Mouse (Mus musculus) spleen, adult 2 months (tissue): Measurements from ENCODE around the gene Sfmbt2. TPM values are rescaled to one million over a fixed set of nuclear protein-coding genes. Genes with fewer than 3 reads are reported as not detected.
A peak's percentile ranks its signal among the peaks of the same experiment; 100 is the strongest.
"Not testable (repeated sequence)": the region's sequence is repeated elsewhere in the genome, so short reads cannot be mapped to it uniquely, and the experiment has no call there.

ENCODE experiments used
- DNase-seq, 2 experiments: peaks; one replicate each; pipeline versions ENCODE4 v3.0.0 to v3.0.0-alpha.2; 2012 to 2021; ENCODE audit warnings: low spot score in 2 of 2, low read depth in 1 of 2
- H3K27ac ChIP-seq: fragments of 200-500 bp; 2 replicates; pipeline ENCODE4 v1.5.1; 2012; ENCODE audit warnings: low read length, inconsistent platforms; ENCODE audit not compliant: insufficient read depth
- H3K27me3 ChIP-seq: fragments of 200-500 bp; 2 replicates; pipeline ENCODE4 v1.6.1; 2012; ENCODE audit warnings: mild to moderate bottlenecking, moderate library complexity, low read length, inconsistent platforms; ENCODE audit not compliant: control insufficient read depth, insufficient read depth
- H3K36me3 ChIP-seq: fragments of 200-500 bp; 2 replicates; pipeline ENCODE4 v1.6.1; 2012; ENCODE audit warnings: mild to moderate bottlenecking, low read length, inconsistent platforms; ENCODE audit not compliant: control insufficient read depth, insufficient read depth
- H3K4me1 ChIP-seq: fragments of 200-500 bp; 2 replicates; pipeline ENCODE4 v1.6.1; 2011; ENCODE audit warnings: inconsistent platforms; ENCODE audit not compliant: control insufficient read depth, insufficient read depth, insufficient read length
- H3K4me3 ChIP-seq: fragments of 200-500 bp; 2 replicates; pipeline ENCODE4 v1.5.1; 2011; ENCODE audit warnings: mild to moderate bottlenecking, inconsistent platforms; ENCODE audit not compliant: insufficient read depth, insufficient read length; ENCODE audit errors: extremely low read depth
- CTCF ChIP-seq: fragments of 200-500 bp; IDR thresholded peaks from 2 replicates; pipeline ENCODE4 v1.5.1; 2011; ENCODE audit warnings: mild to moderate bottlenecking, inconsistent platforms; ENCODE audit not compliant: insufficient read depth, insufficient read length, insufficient replicate concordance; ENCODE audit errors: extremely low read depth
- POLR2A ChIP-seq: fragments of 200-500 bp; IDR thresholded peaks from 2 replicates; pipeline ENCODE4 v1.6.1; 2011; ENCODE audit warnings: low read depth, low read length, inconsistent platforms
- WGBS: fragments of 180-500 bp; shearing (Covaris S2); methylation state at CpG from one replicate; pipeline ENCODE4 v1.1.7; 2018; 5-methylcytosine and 5-hydroxymethylcytosine counted together
- polyA plus RNA-seq: library from polyadenylated mRNA; depleted of rRNA; stranded (reverse); fragments of >200 nt; gene quantifications from 2 replicates; pipeline ENCODE4 v1.2.3, GENCODE M21; 2012

Gene Sfmbt2
- polyA plus RNA-seq, 1 experiment, result 0.34 TPM

- Histone ChIP-seq H3K27me3 (no peaks in the 10 kb centered on the region), H3K36me3 (no peaks in the 10 kb centered on the region), H3K27ac (no peak overlapping the region), H3K4me1 (no peaks in the 10 kb centered on the region), H3K4me3 (no peak overlapping the region)
- WGBS, result 78% methylated on average over 1 of the region's 1 CpGs
- DNase-seq, result no peak
- TF ChIP-seq CTCF, result no peak
- no peak for TF ChIP-seq POLR2A
Measured at GRCm38 (mm10) chr2:10340022-10340421, 30.3 kb upstream of the Sfmbt2 start.

DNA sequence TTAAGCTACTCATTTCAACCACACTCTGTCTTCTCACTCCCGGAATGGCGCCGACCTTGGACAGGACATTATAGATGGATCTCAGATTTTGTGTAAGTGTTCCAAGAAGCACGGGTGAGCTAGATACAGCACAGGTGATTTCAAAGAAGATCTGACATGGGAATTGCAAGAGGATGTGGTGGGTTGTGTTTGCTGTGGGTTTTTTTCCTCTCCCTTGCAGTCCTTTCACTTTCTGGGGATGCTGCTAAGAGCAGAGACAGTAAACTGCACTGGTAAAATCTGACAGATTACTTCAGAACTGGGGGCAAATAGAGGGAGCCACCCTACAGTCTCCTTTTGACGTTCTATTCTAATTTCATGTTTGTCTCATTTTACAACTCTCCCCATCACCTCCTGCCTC lies 26.8 kb upstream of the Sfmbt2 start:
- Histone ChIP-seq H3K27me3 (no peaks in the 10 kb centered on the region), H3K4me3 (peak overlapping the region; percentile 31), H3K27ac (no peak overlapping the region), H3K36me3 (no peaks in the 10 kb centered on the region), H3K4me1 (no peaks in the 10 kb centered on the region)
- WGBS, result 45% methylated on average over 5 of the region's 5 CpGs
- no peak for DNase-seq
- TF ChIP-seq CTCF (no peak), POLR2A (no peak)

DNA sequence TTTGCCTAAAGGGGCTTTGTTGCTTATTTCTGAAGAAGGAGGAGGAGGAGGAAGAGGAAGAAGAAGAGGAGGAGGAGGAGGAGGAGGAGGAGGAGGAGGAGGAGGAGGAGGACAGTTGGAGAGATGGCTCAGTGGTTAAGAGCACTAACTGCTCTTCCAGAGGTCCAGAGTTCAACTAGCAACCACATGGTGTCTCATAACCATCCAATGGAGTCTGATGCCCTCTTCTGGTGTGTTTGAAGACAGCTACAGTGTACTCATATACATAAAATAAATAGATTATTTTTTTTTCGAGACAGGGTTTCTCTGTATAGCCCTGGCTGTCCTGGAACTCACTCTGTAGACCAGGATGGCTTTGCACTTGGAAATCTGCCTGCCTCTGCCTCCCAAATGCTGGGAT lies 26.2 kb upstream of the Sfmbt2 start:
- H3K4me3 ChIP-seq, H3K4me1 ChIP-seq, H3K27me3 ChIP-seq, H3K27ac ChIP-seq, DNase-seq, H3K36me3 ChIP-seq: not testable (repeated sequence)
- WGBS, result 58% methylated on average over 1 of the region's 1 CpGs

GRCm38 (mm10) chr2:10347193-10347592 lies 23.1 kb upstream of the Sfmbt2 start:
- Histone ChIP-seq H3K27me3 (no peaks in the 10 kb centered on the region), H3K27ac (no peak overlapping the region), H3K36me3 (no peaks in the 10 kb centered on the region), H3K4me1 (no peaks in the 10 kb centered on the region), H3K4me3 (no peak overlapping the region)
- WGBS, result 93% methylated on average over 4 of the region's 4 CpGs
- TF ChIP-seq CTCF (no peak), POLR2A (no peak)
- DNase-seq, result no peak

- WGBS, result 38% methylated on average over 5 of the region's 5 CpGs
Measured at GRCm38 (mm10) chr2:10348036-10348435, 22.3 kb upstream of the Sfmbt2 start.

DNA sequence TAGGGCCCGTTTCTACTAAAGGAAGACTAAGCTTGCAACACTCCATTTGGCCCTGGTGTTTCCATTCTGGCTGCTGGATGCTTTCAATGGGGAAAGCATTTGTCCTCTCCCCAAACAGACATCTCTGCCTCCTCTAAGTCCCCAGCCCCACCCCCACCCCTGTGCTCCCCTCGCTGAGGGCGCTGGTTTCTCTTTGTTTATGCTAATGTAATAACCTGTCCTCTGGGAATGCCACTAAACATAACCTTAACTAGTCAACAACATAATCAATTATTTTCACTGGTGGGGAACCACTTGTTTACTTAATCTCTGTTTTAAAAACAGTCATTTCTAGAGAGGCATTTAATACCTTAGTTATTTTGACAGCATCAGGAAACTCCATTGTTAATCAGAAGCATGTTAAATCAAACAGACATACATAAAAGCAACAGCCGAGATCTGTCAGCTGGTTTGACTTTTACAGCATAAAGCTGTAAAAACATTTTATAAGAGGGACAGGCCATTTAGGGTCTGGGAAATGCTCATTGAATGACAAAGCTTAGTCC lies 20.0 kb upstream of the Sfmbt2 start:
- Histone ChIP-seq H3K36me3 (no peaks in the 10 kb centered on the region), H3K27ac (no peak overlapping the region), H3K27me3 (no peaks in the 10 kb centered on the region), H3K4me3 (no peak overlapping the region), H3K4me1 (no peaks in the 10 kb centered on the region)
- DNase-seq, result no peak
- TF ChIP-seq CTCF (no peak), POLR2A (no peak)
- WGBS, result 80% methylated on average over 4 of the region's 4 CpGs

More at GRCm38 (mm10) chr2:10348036-10348435, 22.3 kb upstream of the Sfmbt2 start:
- Histone ChIP-seq H3K27me3 (no peaks in the 10 kb centered on the region), H3K27ac (no peak overlapping the region), H3K36me3 (no peaks in the 10 kb centered on the region), H3K4me1 (no peaks in the 10 kb centered on the region), H3K4me3 (no peak overlapping the region)
- TF ChIP-seq POLR2A (no peak), CTCF (no peak)
- no peak for DNase-seq

DNA sequence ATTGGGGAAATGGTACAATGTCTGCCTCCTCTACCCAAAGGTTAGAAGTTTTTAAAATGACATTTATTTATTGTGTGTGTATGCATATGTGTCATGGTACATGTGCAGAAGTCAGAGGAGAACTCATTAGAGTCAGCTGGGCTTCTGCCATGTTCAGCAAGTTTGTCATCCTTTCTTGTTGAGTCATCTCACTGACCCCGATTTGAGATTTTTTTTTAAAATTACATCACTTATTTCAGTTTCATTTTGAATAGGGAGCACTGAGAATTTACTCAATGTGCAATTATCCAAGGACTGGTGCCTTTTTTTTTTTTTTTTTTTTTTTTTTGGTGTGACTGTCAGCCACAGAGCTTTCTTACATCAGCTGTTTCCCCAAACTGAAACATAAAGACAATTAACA lies 19.2 kb upstream of the Sfmbt2 start:
- no peak overlapping the region for H3K4me3 ChIP-seq
- H3K27ac ChIP-seq, result no peak overlapping the region
- H3K27me3 ChIP-seq, result no peaks in the 10 kb centered on the region
- no peak for DNase-seq
- no peaks in the 10 kb centered on the region for H3K36me3 ChIP-seq
- WGBS, result 37% methylated on average over 1 of the region's 1 CpGs
- TF ChIP-seq CTCF (no peak), POLR2A (no peak)
- no peaks in the 10 kb centered on the region for H3K4me1 ChIP-seq

DNA sequence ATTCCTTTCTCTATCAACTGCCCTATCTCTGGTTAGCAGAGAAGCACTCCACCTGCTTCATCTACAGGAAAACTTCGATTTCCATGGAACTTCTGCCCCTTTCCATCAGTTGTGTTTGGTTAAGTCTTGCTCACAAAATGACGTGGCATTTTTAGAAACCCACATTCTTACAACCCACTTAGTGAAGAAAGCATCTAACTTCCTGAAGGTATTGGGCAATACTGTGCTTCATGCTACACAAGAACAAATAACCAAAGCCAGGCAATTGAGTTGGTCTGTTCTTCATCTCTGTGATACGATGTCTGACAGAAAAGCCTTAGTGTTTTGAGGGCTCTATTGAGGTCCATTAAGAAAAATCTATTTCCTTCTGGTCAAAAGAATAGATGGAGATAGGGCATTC lies 17.4 kb upstream of the Sfmbt2 start:
- H3K27me3 ChIP-seq, result no peaks in the 10 kb centered on the region
- no peaks in the 10 kb centered on the region for H3K4me1 ChIP-seq
- no peak for DNase-seq
- H3K36me3 ChIP-seq, result no peaks in the 10 kb centered on the region
- 21% methylated on average over 3 of the region's 3 CpGs for whole genome bisulfite sequencing
- no peak overlapping the region for H3K27ac ChIP-seq
- H3K4me3 ChIP-seq, result no peak overlapping the region
- TF ChIP-seq POLR2A (no peak), CTCF (no peak)
